Mouse (Mus musculus): ENCODE results near the gene Slc28a2. TPM values are rescaled to one million over a fixed set of nuclear protein-coding genes. Genes with fewer than 3 reads are reported as not detected.
A peak's percentile ranks its signal among the peaks of the same experiment; 100 is the strongest.
"Not testable (repeated sequence)": the region's sequence is repeated elsewhere in the genome, so short reads cannot be mapped to it uniquely, and the experiment has no call there.

Slc28a2 gene
- total RNA-seq (2014; fragmentation: Nextera tagmentation) (3.5 and 11.6 TPM in 2 replicates), total RNA-seq (2017) (3.2 and 4.5 TPM in 2 replicates)

DNA sequence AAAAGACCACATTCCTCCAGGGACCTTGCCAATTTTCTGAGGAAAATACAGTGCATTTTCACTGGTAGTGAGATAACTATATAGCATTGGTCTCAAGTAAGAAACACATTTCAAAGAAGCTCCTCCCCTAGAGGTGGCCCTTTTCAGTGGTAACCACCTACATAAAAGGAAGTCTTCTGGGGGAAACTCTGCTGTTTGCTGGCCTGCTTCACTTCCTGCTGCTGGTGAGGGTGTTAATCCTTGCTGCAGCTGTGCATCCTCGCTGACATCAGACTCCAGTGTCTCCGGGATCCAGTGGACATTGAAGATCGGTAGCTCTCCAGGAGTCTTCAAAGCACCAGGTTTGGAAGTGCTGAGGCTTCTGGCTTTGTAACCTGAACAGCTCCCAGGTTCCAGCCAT lies at the start of gene Slc28a2:
Gene Slc28a2, plus strand, starts transcription at position 278 of the 400 bp plus-strand sequence.
- peak; percentile 77 for ATAC-seq (replicated peaks; ENCODE audit: low FRiP score, low TSS enrichment, poor library complexity, severe bottlenecking)

DNA sequence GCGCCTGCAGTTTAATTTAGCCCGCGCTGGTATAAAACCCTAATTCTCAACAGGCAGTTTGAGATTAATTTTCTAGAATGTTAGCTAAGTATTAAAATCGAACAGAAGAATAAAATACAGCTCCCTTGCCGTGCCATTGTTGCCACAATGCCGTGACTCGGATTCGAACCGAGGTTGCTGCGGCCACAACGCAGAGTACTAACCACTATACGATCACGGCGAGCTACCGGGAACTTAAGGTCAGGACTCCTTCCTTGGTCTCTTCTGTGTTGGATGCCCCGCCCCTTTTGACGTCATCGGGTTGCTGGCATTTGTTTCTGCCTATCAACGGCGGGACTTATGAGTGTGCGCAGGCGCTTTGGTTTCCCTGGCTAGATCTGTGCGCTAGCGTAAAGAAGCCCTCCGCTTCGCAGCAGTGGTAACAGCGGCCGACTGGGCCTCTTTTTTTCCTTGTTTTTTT lies 49.0 kb upstream of the Slc28a2 start:
- peak; percentile 64 for ATAC-seq (replicated peaks; ENCODE audit: low FRiP score, low TSS enrichment, poor library complexity, severe bottlenecking)

GRCm38 (mm10) chr2:122377751-122378246 lies 48.5 kb upstream of the Slc28a2 start:
- ATAC-seq (replicated peaks; ENCODE audit: low FRiP score, low TSS enrichment, poor library complexity, severe bottlenecking), result peak; percentile 67

GRCm38 (mm10) chr2:122378421-122379291 lies 47.6 kb upstream of the Slc28a2 start:
- no peak for ATAC-seq (replicated peaks; ENCODE audit: low FRiP score, low TSS enrichment, poor library complexity, severe bottlenecking)

DNA sequence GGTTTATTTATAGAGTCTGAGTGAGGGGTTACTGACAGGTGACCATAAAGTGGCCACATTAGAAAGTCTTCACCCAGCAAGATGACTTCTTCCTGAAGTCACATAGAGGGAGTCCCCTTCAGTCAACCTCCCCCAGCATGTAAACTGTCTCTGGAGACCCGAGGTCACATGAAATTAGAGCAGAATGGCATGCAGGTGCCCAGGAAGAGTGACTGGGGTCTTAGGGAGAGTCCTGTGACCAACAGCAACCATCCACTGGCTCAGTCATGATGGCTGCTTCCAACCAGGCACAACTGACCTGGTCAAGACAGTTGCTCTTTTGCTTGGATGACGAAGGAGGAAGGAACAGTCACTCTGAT lies 47.0 kb upstream of the Slc28a2 start:
- no peak for ATAC-seq (replicated peaks; ENCODE audit: low FRiP score, low TSS enrichment, poor library complexity, severe bottlenecking)

- ATAC-seq (replicated peaks; ENCODE audit: low FRiP score, low TSS enrichment, poor library complexity, severe bottlenecking), result no peak
These were observed 45.4 kb upstream of the Slc28a2 start for GRCm38 (mm10) chr2:122380768-122381311.

DNA sequence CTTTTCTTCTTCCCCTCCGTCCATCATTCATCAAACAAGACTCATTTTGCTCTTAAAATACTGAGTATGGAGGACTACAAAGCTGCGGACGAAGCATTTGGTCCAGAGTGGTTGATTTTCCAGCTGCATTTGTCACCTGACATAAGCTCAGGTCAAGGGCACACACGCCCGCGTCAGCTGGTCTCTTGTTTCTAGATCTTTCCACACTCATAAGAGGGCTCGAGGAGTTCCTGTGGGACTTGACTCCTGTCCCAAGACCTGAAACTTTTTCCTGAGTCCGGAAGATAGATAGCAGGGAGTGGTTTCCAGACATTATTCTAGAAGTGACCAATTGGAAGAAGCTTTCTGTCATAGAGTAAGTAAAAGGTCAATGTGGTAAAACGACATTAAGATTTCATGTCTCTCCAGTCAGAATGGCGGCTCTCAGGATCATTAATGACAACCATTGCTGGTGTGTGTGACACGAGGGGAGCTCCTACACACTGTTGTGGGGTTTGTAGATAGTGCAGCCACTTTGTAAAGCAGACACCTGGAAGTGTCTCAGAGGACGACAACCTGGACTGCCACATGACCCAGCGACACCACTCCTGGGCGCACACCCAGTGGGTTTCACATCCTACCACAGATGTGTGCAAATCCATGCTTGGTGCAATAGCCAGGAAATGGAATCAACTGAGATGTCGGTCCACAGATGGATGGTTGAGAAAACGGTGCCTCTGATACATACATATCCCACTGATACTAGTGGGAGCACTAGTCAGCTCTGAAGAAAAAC lies 44.8 kb upstream of the Slc28a2 start:
- ATAC-seq (replicated peaks; ENCODE audit: low FRiP score, low TSS enrichment, poor library complexity, severe bottlenecking), result no peak

DNA sequence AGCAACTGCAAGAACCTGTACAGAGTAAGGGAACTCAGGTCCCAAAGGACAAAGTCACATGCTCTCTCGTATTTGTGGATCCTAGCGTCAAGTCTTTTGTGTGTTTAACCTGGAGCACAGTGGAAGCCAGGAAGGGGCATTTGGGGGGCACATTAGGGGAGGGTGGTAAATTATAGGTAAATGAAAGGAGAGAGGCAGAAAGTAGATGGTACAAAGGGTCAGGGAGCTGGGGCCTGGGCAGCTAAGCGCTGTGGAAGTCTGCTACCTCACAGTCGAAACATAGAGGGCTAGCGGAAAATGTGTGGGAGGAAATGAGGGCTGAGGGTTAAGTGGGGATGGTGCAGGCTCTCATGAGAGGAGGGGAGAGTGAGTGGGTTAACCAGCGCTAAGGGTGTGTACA lies 44.2 kb upstream of the Slc28a2 start:
- no peak for ATAC-seq (replicated peaks; ENCODE audit: low FRiP score, low TSS enrichment, poor library complexity, severe bottlenecking)

DNA sequence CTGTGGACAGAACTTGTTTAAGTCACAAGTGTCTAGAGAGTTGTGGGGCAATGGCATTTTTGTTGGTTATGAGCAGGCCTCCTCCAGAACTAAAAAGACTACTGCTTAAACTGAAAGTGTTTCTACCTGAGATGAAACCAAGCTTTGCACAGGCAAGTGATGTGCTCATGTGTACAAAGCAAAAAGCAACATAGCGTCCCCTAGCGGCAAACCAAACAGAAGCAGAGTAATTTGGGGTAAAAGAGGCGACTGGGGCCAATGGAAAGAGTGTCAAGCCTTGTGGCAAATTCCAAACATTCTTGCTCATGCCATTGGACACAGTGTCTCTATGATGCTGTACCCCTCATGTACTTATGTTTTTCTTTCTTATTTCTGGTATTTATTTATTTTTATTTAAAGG lies 41.2 kb upstream of the Slc28a2 start:
- ATAC-seq (replicated peaks; ENCODE audit: low FRiP score, low TSS enrichment, poor library complexity, severe bottlenecking), result no peak

DNA sequence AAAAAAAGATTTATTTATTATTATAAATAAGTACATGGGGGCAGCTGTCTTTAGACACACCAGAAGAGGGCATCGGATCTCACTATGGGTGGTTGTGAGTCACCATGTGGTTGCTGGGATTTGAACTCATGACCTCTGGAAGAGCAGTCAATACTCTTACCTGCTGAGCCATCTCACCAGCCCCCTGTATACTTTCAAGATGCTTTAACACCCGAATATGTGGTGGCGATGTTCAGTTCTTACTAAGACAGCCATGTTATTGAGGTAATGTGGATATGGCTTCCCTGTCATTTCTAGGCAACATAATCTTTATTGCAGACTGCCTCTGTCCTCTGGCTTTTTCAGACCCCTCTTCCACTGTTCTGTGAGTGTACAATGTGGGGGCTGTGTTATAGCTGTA lies 39.1 kb upstream of the Slc28a2 start:
- not testable (repeated sequence) for ATAC-seq (replicated peaks; ENCODE audit: low FRiP score, low TSS enrichment, poor library complexity, severe bottlenecking)

- no peak for ATAC-seq (replicated peaks; ENCODE audit: low FRiP score, low TSS enrichment, poor library complexity, severe bottlenecking)
These were observed 30.1 kb upstream of the Slc28a2 start for GRCm38 (mm10) chr2:122396150-122396549.

DNA sequence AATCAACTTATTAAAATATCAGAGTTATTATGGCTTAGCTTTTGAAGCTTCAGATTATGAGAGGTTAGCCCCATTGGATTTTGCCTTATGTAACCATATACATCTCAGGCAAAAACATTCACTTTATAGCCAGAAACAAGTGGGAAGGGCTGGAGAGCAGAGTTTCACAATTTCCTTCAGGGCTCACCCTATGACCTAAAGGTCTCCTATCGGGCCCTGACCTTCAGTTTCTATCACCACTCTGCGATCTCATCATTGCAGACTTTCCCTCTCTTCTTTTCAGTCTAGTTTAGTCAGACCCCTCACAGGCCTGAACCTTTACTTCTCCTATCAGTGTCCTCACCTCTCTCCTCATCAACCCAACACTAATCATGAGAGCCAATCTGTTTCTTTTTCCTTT lies 18.7 kb upstream of the Slc28a2 start:
- no peak for ATAC-seq (replicated peaks; ENCODE audit: low FRiP score, low TSS enrichment, poor library complexity, severe bottlenecking)

GRCm38 (mm10) chr2:122408928-122409327 lies 17.3 kb upstream of the Slc28a2 start:
- no peak for ATAC-seq (replicated peaks; ENCODE audit: low FRiP score, low TSS enrichment, poor library complexity, severe bottlenecking)

DNA sequence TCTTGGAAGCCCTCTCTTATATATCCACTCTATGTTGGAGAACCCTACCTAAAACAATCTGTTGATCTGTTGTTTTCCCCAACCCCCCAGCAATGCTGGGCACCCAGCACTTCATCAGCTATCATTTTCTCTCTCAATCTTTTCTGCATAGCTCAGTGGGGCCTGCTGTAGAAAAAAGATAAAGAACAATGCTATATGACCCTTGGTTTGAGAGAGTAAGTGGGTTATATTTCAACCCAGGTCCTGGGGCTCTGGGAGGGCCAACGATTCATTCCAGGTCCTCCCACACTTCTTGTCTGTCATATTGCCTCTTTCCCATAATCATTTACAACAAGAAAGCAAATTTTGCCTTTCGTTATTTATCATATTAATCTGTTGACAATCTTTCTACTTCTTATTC lies 368 bp downstream of the Slc28a2 start:
- ATAC-seq (replicated peaks; ENCODE audit: low FRiP score, low TSS enrichment, poor library complexity, severe bottlenecking), result not testable (repeated sequence)

GRCm38 (mm10) chr2:122438706-122439482 lies 12.6 kb downstream of the Slc28a2 start:
- ATAC-seq (replicated peaks; ENCODE audit: low FRiP score, low TSS enrichment, poor library complexity, severe bottlenecking), result peak; percentile 47; the same call in 1 of the 2 replicates

DNA sequence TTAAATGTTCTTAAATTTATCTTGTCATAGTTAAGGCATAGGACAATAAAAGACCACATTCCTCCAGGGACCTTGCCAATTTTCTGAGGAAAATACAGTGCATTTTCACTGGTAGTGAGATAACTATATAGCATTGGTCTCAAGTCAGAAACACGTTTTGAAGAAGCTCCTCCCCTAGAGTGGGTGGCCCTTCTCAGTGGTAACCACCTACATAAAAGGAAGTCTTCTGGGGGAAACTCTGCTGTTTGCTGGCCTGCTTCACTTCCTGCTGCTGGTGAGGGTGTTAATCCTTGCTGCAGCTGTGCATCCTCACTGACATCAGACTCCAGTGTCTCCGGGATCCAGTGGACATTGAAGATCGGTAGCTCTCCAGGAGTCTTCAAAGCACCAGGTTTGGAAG lies 14.2 kb downstream of the Slc28a2 start:
- ATAC-seq (replicated peaks; ENCODE audit: low FRiP score, low TSS enrichment, poor library complexity, severe bottlenecking), result peak; percentile 83

- ATAC-seq (replicated peaks; ENCODE audit: low FRiP score, low TSS enrichment, poor library complexity, severe bottlenecking), result no peak
These were observed 15.0 kb downstream of the Slc28a2 start for GRCm38 (mm10) chr2:122441000-122441933.

GRCm38 (mm10) chr2:122450351-122450750 lies 24.1 kb downstream of the Slc28a2 start:
- ATAC-seq (replicated peaks; ENCODE audit: low FRiP score, low TSS enrichment, poor library complexity, severe bottlenecking), result no peak

Measured in megakaryocyte-erythroid progenitor cell, adult 5-6 weeks (primary cell).